Mouse (Mus musculus) spleen, postnatal 36 days (tissue): ENCODE results near the gene Alox12.

Experiments used
- DNase-seq, 2 experiments: peaks; one replicate each; pipeline ENCODE4 v3.0.0; 2022; ENCODE audit warnings: low spot score in 2 of 2, mixed read lengths in 1 of 2

Alox12 gene

GRCm38 (mm10) chr11:70239541-70240279, 15.4 kb downstream of the Alox12 start, which contains the start of the genes Gm21988 and Rnasek:
TSS of gene Gm21988 (minus strand) at chr11:70239830.
TSS of gene Rnasek (minus strand) at chr11:70239842.
- peak; percentile 73 to 80 for DNase-seq

DNA sequence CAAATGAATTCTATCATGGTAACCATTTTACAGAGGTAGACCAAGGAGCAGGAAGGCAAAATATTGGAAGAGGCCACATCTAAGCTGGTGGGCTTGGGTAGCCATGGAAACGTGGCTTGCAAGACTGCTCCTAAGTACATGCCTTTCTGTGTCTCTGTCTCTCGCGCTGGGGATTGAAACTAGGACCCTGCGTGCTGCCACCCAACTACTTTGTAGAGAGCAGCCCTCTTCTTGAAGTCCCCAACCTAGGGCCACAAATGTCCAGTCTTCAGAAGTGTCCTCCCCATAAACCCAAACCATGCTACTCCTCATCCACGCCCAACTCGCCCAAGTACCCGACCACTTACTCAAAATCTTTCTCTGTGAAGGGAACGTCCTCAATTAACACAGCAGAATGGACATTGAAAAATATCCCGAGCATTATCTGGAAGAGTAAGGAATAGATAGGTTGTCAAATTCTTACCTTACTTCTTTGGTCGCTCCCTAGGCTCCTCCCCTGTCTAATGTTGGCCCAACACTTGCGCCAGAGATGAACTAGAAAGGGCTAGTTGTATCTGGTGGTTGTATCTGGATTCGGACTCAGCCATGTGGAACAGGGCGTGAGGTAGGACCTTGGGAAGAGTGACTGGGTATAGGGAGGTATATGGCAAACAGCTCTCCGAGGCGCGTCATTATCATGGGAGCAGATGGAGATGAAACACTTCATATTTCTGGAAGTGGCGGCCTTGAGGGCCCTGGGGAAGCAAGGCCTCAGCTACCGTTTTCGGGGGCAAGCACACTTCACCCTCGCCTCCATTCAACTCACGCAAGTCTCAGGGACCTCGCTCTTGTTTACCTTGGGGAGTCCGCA, 16.3 kb downstream of the Alox12 start:
- DNase-seq = no peak

DNA sequence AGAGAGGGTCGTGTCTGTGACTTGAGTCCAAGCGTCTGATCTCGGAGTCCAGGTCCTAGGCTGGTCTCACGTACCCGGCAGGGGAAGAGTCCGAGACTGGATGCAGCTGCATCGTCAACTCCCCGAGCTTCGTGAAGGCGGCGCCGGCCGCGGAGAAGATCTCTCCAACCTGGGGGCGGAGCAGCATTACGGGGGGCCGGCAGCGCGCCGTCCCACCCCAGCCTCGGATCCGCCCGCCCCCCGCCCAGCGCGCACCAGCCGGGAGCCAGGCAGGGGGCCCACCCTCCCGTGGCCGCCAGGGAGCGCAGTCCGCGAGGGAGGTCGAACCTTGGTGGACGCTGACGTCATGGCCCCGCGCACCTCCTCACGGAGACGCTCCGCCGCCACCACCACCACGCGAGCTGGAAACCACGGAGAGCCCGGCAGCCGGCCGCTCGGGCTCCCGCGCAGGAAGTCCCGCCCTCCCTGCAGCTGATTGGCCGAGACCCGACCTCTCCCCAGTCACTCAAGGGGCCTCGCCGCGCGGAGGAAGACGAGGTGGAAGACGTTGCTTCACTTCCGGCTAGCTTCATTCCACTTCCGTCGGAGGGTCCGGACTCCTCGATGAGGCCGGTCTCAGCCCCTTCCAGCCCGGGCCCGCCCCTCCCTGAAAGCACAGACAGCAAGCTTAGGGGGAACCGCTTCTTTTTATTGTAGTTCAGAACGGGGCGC, 17.5 kb downstream of the Alox12 start, which contains the start of gene 0610010K14Rik:
TSS of gene 0610010K14Rik (minus strand) at position 458 of the 711 bp plus-strand sequence.
- peak; percentile 97 to 98 for DNase-seq

GRCm38 (mm10) chr11:70236717-70237116, 18.4 kb downstream of the Alox12 start:
- no peak for DNase-seq

- no peak for DNase-seq
These were observed 19.8 kb downstream of the Alox12 start for GRCm38 (mm10) chr11:70235254-70235900.

- DNase-seq = no peak
These were observed 20.7 kb downstream of the Alox12 start for GRCm38 (mm10) chr11:70234497-70234896.

DNA sequence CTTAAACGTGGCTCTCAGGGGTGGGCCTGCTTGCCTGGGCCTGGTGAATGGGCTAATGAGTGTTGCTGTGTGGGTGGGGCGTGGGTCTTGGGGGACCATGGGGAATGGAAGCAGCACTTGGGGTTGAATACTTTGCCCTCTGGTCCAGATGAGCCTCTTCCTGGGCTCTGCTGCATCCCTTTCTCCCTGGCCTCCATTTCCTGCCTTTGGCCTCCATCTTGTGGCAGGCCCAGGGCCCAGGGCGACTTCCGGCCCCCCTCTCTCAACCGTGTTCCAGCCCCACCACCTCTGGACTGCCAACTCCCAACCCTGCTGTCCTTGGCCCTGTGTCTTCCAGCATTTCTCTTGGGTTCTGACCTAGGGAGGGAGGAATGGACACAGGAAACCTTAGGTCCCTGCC, 21.1 kb downstream of the Alox12 start:
- no peak for DNase-seq

DNA sequence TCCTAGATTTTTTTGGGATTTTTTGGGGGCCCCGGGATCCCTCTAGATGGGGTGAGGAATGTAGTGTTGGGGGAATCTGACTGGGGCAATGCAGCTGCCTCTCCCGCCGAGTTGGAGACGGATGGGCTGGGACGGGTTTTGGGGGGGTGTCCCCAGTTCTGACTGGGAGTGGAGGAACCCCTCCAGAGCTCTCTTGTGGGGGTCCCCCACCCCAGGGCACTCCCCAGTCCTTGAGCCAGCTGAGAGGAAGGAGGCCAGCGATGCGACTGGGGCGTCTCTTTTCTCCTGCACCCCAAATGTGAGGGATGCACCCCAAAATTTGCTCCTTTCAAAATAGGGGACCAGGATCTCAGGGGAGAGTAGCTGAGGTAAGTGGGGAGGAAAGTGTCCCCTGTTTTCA, 22.1 kb downstream of the Alox12 start:
- no peak for DNase-seq

- DNase-seq = no peak
These were observed 22.6 kb downstream of the Alox12 start for GRCm38 (mm10) chr11:70232546-70232945.

GRCm38 (mm10) chr11:70230239-70230727, 24.9 kb downstream of the Alox12 start:
- DNase-seq = peak; percentile 79 to 82

GRCm38 (mm10) chr11:70229260-70230010, 25.7 kb downstream of the Alox12 start, which contains the start of gene Bcl6b:
TSS of gene Bcl6b (minus strand) at chr11:70229798.
- no peak for DNase-seq

GRCm38 (mm10) chr11:70228828-70229227, 26.3 kb downstream of the Alox12 start:
- peak; percentile 79 to 85 for DNase-seq

DNA sequence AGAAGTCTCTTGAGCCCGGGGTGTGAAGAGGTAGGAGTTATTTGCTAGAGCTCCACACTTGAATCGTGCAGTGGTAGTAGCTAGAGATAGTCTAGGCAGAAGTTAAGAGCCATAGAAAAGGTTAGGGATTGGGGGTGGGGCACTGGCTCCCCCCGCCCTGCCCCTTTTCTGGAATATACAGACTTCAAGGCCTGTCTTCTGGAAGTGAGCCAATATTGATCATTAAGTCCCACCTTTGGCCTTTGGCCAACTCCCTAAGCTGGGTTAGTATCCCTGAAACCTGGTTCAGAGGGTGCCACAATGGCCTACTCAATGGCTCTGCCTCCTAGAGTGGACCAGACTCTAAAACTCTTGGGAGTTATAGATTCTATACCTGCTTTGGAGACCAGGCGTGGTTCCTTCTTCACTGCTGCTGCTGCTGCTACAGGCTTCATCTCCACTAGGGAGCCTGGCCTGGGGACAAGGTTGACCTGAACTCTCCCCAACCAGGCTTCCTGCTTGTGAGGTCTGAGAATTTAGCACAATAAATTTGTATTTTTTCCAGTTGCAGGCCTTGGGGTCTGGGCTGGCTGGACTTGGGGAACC, 27.4 kb downstream of the Alox12 start:
- DNase-seq = no peak

DNA sequence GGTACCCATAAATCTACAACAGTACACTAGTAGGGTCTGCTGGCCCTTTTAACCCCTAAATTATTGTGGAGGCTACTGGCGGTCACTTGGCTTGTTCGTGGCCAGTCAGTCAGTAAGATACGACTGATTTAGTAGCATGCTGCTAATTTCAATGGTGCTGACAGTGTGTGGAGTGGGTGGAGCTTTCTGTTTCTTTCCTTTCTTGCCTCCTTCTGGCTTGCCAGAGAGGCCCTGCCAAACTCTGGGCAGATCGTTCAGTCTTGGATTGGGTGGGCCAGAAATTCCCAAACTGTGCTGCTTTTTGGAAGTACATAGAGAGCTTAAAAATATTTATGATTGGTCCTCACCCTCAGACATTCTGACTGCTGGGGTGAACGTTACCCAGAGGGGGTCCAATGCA, 28.0 kb downstream of the Alox12 start:
- DNase-seq = no peak

GRCm38 (mm10) chr11:70226602-70226890, 28.6 kb downstream of the Alox12 start:
- no peak for DNase-seq

DNA sequence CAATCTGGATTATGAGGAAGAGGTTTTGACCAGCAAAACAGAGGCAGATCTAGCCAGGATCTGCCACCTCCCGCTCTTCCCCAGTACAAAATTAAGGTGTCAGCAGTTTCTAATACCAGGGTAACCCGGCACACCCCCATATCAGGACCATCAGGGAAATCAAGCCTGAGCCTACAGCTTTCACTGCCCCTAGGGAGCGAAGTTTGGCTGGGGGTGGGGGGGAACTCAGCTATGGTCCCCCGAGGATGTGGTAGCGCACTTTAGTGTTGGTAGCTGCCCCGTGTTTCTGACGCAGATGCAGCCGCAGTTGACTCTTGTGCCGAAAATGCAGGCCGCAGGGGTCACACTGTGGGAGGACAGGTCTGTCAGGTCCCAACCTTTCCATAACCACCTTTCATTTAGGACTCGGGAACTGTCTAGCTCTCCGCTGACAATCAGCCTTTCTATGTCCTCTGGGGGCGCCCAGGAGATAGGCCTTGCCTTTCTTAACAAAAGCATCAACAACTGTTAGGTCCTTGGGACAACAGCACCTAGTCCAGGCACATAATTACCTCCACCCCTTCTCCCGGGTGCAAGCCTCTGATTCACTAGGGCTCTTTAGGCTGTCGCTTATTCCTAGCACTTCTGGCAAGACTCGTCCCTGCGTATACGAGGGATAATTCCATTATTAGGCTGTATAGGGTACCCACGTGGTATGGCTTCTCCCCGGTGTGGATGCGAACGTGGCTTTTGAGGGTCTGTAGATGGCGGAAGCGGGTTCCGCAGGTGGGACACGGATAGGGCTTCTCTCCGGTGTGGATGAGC, 29.2 kb downstream of the Alox12 start:
- DNase-seq = no peak

DNA sequence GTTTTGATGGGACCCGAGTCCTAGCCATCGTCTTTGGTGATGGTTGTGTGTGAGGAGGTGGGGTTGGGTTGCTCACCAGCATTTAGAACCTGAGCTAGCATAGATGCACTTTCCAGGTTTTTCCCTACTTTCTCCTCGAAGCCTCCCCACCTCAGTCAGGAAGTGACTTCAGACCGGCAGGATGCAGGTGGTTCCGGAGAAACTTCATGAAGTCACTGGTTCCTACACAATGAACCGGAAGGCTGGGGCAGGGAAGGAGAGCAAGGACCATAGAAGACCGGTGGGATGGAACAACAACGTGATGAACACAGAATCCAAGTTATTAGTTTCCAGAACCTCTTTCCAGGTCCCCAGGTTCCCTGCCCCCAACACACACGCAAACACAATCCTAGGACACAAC, 31.4 kb downstream of the Alox12 start:
- DNase-seq = no peak

DNA sequence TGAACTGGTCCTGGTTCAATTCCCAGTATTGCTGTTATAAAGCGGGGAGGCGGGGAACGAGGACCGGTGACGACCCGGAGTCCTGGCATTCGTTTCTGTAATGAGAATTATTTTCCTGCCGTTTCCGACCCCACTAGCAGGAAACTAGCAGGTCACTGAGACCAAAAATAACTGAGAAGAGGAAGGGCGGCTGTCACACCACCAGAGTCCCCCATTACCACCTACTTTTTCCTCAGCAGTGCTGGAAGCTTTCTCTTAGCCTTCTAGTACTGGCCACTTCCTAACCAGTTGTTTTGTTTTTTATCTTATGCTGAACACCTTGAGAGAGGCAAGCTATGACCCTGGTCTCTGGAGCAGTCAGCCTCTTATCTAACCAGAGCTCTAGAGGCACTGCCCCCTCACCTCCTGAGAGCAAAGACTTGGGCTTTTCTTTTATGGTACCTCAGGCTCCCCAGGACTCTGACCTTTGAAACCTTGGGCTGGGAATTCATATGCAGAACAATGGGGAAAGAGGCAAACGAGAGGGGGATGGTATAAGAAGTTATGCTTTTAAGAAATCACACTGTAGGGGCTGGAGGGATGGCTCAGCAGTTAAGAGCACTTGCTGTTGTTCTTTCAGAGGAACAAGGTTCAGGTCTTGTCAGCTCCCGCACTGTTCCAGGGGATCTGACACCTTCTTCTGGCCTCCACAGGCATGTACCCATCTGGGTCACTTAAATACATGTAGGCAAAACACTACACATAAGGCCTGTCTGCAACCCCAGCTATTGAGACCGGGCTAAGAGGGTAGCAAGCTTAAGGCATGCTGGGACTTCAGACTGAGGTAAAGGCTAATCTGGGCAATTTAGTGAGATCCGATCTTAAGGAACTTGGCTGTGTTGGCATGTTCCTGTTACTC, 33.3 kb downstream of the Alox12 start:
- peak; percentile 31 to 42 for DNase-seq
